Mouse (Mus musculus) C3H10T1/2 (cell line): ENCODE results near the gene D16Ertd472e. TPM values are rescaled to one million over a fixed set of nuclear protein-coding genes. Genes with fewer than 3 reads are reported as not detected.

ENCODE experiments used
- polyA plus RNA-seq, 2 experiments: library from polyadenylated mRNA; unstranded; fragments of >200 nt; fragmentation: generic; extraction: Trizol; gene quantifications; one replicate each; pipeline ENCODE4 v1.2.1; 2012; ENCODE audit warnings: missing spikeins in 2 of 2

D16Ertd472e gene
- polyA plus RNA-seq: 1 to 10 TPM; 1.1 to 3.0 TPM

GRCm38 (mm10) chr16:78576478-78577084 lies at the start of gene D16Ertd472e:
TSS of gene D16Ertd472e (minus strand) at chr16:78576708.

Other genes with a start within 250 kb of the D16Ertd472e start
- 10 to 100 TPM in 1 of 2 experiments, 1 to 10 TPM in 1; 6.1 to 17.1 TPM for gene Btg3, start 199.5 kb downstream of the D16Ertd472e start, polyA plus RNA-seq